ENCODE assay signal across 42 mouse cellular contexts in the genomic region with DNA sequence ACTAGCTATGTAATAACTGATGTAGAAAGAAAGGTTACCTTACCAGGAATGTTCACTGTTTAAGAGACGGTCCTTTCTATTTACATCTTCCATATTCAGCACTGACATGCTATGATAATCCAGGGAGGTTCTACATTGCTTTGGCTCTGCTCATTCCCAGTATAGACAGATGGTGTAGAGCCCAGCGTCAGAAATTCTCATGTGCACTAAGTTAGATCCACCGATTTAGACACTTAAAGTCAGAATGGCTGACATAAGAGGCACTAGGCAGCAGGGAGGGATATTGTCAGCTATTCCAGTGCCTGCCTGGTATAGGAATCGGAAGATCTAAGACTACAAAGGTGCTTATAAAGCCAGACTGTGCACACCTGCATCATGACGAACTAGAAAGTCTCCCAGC. TPM values are rescaled to one million over a fixed set of nuclear protein-coding genes. Genes with fewer than 3 reads are reported as not detected.
"Had no signal": no experiment of that assay in that cellular context is flagged by ENCODE, and none has a peak within 500 bp of the region (broad histone marks: within the 10 kb centered on the region; RNA-seq: fewer than 3 reads in every experiment).

No protein-coding gene starts in this region.

- DNase-seq: left cerebral cortex, postnatal 4 days; liver; liver, embryonic 13.5 days; liver, postnatal 0 days; lung, adult 18-20 months; lung, adult 2 months; lung, embryonic 14.5 days; lung, postnatal 10 days; lung, postnatal 14 days; lung, postnatal 36 days; lung, postnatal 4 days; midbrain, embryonic 14.5 days had no signal

- ATAC-seq: liver, embryonic 12.5 days; liver, postnatal 0 days; lung, postnatal 0 days; midbrain, embryonic 13.5 days; midbrain, embryonic 15.5 days; midbrain, embryonic 16.5 days had no signal

- H3K4me3 ChIP-seq: limb, embryonic 10.5 days; limb, embryonic 12.5 days; limb, embryonic 13.5 days; limb, embryonic 15.5 days; liver, embryonic 12.5 days; liver, embryonic 13.5 days; liver, embryonic 15.5 days; lung, embryonic 15.5 days; megakaryocyte, embryonic 14.5 days; midbrain, embryonic 10.5 days; midbrain, embryonic 12.5 days; midbrain, embryonic 13.5 days; midbrain, embryonic 15.5 days; myocyte; neural tube, embryonic 12.5 days had no signal

- H3K9me3 ChIP-seq: limb, embryonic 10.5 days; limb, embryonic 12.5 days; limb, embryonic 13.5 days; limb, embryonic 15.5 days; liver, embryonic 12.5 days; liver, embryonic 13.5 days; liver, embryonic 15.5 days; lung, embryonic 15.5 days; megakaryocyte, embryonic 14.5 days; midbrain, embryonic 10.5 days; midbrain, embryonic 12.5 days; midbrain, embryonic 13.5 days; midbrain, embryonic 15.5 days; neural tube, embryonic 12.5 days had no signal

- H3K27ac ChIP-seq: limb, embryonic 10.5 days; limb, embryonic 12.5 days; limb, embryonic 15.5 days; liver, embryonic 12.5 days; liver, embryonic 13.5 days; liver, embryonic 14.5 days; liver, embryonic 15.5 days; lung, embryonic 15.5 days; macrophage; midbrain, embryonic 10.5 days; midbrain, embryonic 12.5 days; midbrain, embryonic 13.5 days; midbrain, embryonic 15.5 days; neural tube, embryonic 12.5 days had no signal

- H3K27me3 ChIP-seq: limb, embryonic 12.5 days; limb, embryonic 13.5 days; limb, embryonic 15.5 days; liver, embryonic 12.5 days; liver, embryonic 13.5 days; liver, embryonic 15.5 days; lung, embryonic 15.5 days; megakaryocyte, embryonic 14.5 days; midbrain, embryonic 12.5 days; midbrain, embryonic 13.5 days; midbrain, embryonic 15.5 days; neural tube, embryonic 12.5 days had no signal

- H3K9ac ChIP-seq: limb, embryonic 12.5 days; limb, embryonic 13.5 days; limb, embryonic 15.5 days; liver, embryonic 12.5 days; liver, embryonic 13.5 days; liver, embryonic 14.5 days; liver, embryonic 15.5 days; liver, postnatal 0 days; lung, embryonic 14.5 days; lung, embryonic 15.5 days; midbrain, embryonic 12.5 days; midbrain, embryonic 13.5 days; midbrain, embryonic 15.5 days; neural tube, embryonic 12.5 days had no signal

- H3K4me1 ChIP-seq: limb, embryonic 10.5 days; limb, embryonic 15.5 days; liver, embryonic 12.5 days; liver, embryonic 13.5 days; liver, embryonic 15.5 days; lung, embryonic 15.5 days; midbrain, embryonic 10.5 days; midbrain, embryonic 12.5 days; midbrain, embryonic 13.5 days; midbrain, embryonic 15.5 days; neural tube, embryonic 12.5 days had no signal

- H3K4me2 ChIP-seq: limb, embryonic 12.5 days; limb, embryonic 13.5 days; limb, embryonic 15.5 days; liver, embryonic 11.5 days; liver, embryonic 12.5 days; liver, embryonic 13.5 days; liver, embryonic 15.5 days; lung, embryonic 14.5 days; lung, embryonic 15.5 days; midbrain, embryonic 11.5 days; midbrain, embryonic 12.5 days; midbrain, embryonic 13.5 days; midbrain, embryonic 15.5 days; neural tube, embryonic 12.5 days had no signal

RNA-seq across cellular contexts. Expression of gene Gm20379, which starts 8.8 kb away (rescaled TPM):
- total RNA-seq: left cerebral cortex, postnatal 10 days; left cerebral cortex, postnatal 14 days; left cerebral cortex, postnatal 25 days; left cerebral cortex, postnatal 36 days; left cerebral cortex, postnatal 4 days; liver, adult 2 months; megakaryocyte progenitor cell, adult 5-6 weeks; megakaryocyte, adult 5-6 weeks; megakaryocyte-erythroid progenitor cell, adult 5-6 weeks; midbrain, postnatal 0 days; monocyte, adult 5-6 weeks had no signal
- polyA plus RNA-seq: liver, adult 2 months; lung, adult 2 months; macrophage; myocyte had no signal
